Mouse (Mus musculus) left cerebral cortex, postnatal 4 days (tissue): ENCODE data around the gene Unc50. TPM values are rescaled to one million over a fixed set of nuclear protein-coding genes. Genes with fewer than 3 reads are reported as not detected.

ENCODE experiments used
- DNase-seq: peaks from one replicate; pipeline ENCODE4 v3.0.0-alpha.2; 2022
- intact Hi-C: fragments of 180-260 bp; cut with DNase I; formaldehyde crosslinking; loops from one replicate; pipeline ENCODE4 v1.15.1; 2025
- total RNA-seq, 2 experiments: library from RNA; stranded (reverse); gene quantifications; 2 replicates each; pipeline ENCODE4 v1.2.3; 2021

Unc50 gene
- total RNA-seq, 2 experiments from 2014 or later: 46.9 to 51.8 TPM

DNA sequence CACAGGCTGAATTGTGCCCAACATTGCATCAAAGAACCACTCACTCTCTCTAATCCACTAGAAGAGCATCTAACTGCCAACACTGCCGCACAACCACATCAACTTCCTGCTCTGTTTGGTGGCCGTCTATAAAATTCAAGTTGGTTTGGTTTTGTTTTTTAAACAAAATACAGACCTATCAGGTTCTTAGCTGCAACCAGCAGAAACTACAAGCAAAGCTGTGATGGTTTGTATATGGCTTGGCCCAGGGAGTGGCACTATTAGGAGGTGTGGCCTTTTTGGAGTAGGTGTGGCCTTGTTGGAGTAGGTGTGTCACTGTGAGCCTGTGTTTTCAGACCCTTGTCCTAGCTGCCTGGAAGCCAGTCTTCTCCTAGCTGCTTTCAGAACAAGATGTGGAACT, 51.4 kb downstream of the Unc50 start:
- no peak for DNase-seq
- intact Hi-C loops: no loop called here

DNA sequence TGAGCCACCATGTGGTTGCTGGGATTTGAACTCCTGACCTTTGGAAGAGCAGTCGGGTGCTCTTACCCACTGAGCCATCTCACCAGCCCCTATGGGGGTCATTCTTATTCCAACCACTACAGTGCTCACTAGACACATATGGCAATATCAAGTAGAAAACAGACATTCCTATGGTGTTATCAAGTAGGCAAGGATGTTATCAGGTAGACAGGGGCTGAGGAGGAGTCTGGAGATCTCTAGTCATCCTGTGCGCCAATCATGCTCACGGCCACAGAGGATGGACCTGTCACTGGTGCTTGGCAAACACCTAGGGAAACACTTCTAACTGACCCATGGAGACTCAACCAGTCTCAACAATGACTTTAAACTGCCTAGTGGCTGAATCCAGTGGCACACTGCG, 54.7 kb downstream of the Unc50 start:
- intact Hi-C loops: no loop called here

DNA sequence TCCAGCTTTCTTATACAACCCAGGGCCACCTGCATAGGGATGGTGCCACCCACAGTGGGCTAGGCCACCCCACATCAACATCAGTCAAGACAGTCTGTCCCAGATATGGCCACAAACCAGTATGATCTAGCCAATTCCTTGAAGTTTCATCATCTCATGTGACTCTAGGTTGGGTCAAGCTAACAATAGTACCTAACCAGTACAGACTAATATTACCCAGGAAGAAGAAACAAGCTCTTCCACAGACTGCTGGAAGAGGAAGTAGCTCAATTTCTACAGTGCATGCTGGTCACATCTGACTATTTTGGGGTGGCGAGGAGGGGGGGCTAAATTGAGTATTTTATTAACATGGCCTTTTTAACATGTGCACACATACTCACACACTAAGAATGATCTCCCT, 56.5 kb downstream of the Unc50 start:
- DNase-seq: no peak
- intact Hi-C loops: no loop called here

More for the DNA sequence above, 54.7 kb downstream of the Unc50 start:
- DNase-seq: no peak

DNA sequence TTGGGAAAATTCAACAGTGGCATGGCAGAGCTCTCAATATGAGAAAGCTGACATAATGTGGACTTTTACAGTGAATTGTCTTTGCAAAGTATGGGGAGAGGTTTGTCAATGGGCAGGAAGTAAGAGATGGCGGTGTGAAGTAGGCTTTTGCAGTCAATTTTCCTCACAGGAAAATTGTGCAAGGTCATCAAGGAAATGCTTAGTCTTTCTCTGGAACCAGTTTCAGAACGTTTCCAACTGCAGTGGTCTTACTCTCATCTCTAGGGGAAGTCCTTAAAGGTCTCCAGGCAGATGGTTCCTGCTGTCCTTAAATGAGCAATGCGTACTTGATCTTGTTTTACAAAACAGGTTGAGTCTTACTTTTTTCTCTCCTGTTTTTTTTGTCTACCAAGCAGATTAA, 57.1 kb downstream of the Unc50 start:
- DNase-seq: no peak
- intact Hi-C loops: no loop called here

DNA sequence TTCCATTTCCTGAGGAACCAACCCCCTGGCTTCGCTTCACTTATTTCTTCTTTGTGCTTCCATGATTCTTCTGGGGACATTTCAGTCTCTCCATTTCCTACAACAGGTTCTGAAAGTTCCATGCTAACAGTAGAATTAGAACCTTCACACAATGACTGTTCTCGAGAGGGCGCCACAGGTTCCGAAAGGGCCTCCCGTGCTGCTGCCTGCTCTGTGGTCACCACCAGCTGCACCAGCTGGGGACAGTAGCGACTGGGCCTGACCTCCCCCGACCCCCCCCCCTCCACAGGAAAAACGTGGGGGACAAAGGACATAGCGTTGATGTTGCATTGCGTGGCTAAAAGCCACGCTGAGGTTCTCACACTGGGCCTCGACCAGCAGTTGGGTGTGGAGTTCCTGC, 58.6 kb downstream of the Unc50 start:
- intact Hi-C loops: no loop called here
- no peak for DNase-seq

Other genes starting within 250 kb of the Unc50 start
- under 1 TPM in 1 of 2 experiments, not detected in 1; 0.32 TPM for gene Cnga3, start 215.7 kb upstream of the Unc50 start, total RNA-seq
- gene Inpp4a, start 130.3 kb upstream of the Unc50 start, total RNA-seq: 100 to 1,000 TPM; 125 to 127 TPM
- gene Coa5, start within 50 bp of the Unc50 start, total RNA-seq: 10 to 100 TPM; 41.0 to 42.0 TPM
- gene Mgat4a, start 110.9 kb downstream of the Unc50 start, total RNA-seq: 10 to 100 TPM; 27.0 to 29.0 TPM